Comparison of ENCODE assay signal across 9 mouse cellular contexts in genomic region chr16:63856658-63857552, GRCm38 (mm10). TPM values are rescaled to one million over a fixed set of nuclear protein-coding genes. Genes with fewer than 3 reads are reported as not detected.
DNase-seq lines count a peak whose midpoint lies in the region; ATAC-seq and TF ChIP-seq lines count a peak whose summit lies in the region.
"Had no signal": no experiment of that assay in that cellular context is flagged by ENCODE, and none has a peak within 500 bp of the region (broad histone marks: within the 10 kb centered on the region; RNA-seq: fewer than 3 reads in every experiment).

No protein-coding gene starts in this region.

- peaks cover 36% of the 10 kb centered on the region for H3K4me1 ChIP-seq in forebrain, embryonic 10.5 days
- 0 out of 2 replicates have a peak, but pooled peaks cover 7% of the 10 kb centered on the region for H3K4me1 ChIP-seq in heart, embryonic 13.5 days
- H3K4me1 ChIP-seq in kidney, embryonic 15.5 days: peaks cover 8% of the 10 kb centered on the region; the same call in 1 of the 2 replicates
- H3K4me1 ChIP-seq in limb, embryonic 15.5 days: peaks cover 13% of the 10 kb centered on the region; the same call in 1 of the 2 replicates
- no peaks in the 10 kb centered on the region for H3K4me1 ChIP-seq in midbrain, postnatal 0 days (ENCODE audit: insufficient read depth, low read length)

- H3K36me3 ChIP-seq in forebrain, embryonic 10.5 days (replicated peaks): peaks cover 3% of the 10 kb centered on the region; the same call in 1 of the 2 replicates
- no peaks in the 10 kb centered on the region for H3K36me3 ChIP-seq in heart, embryonic 13.5 days
- H3K36me3 ChIP-seq in kidney, embryonic 15.5 days: no peaks in the 10 kb centered on the region
- no peaks in the 10 kb centered on the region for H3K36me3 ChIP-seq in limb, embryonic 15.5 days
- H3K36me3 ChIP-seq in midbrain, postnatal 0 days (ENCODE audit: insufficient read depth, low read length): no peaks in the 10 kb centered on the region
- H3K36me3 ChIP-seq: G1E had no signal

- peak overlapping the region; percentile 84 for H3K9ac ChIP-seq in heart, embryonic 13.5 days
- peak overlapping the region; percentile 66 for H3K9ac ChIP-seq in kidney, embryonic 15.5 days
- H3K9ac ChIP-seq in limb, embryonic 15.5 days: peak overlapping the region; percentile 43
- peak overlapping the region; percentile 57 for H3K9ac ChIP-seq in midbrain, postnatal 0 days (replicated peaks; ENCODE audit: low read length, poor library complexity, severe bottlenecking)

- H3K4me3 ChIP-seq in forebrain, embryonic 10.5 days: peak overlapping the region; percentile 64
- H3K4me3 ChIP-seq in heart, embryonic 13.5 days: peak overlapping the region; percentile 72
- peak overlapping the region; percentile 65 for H3K4me3 ChIP-seq in kidney, embryonic 15.5 days (replicated peaks)
- H3K4me3 ChIP-seq in limb, embryonic 15.5 days: peak overlapping the region; percentile 59
- H3K4me3 ChIP-seq in midbrain, postnatal 0 days (ENCODE audit: low read depth, low read length): peak overlapping the region; percentile 50

- no peaks in the 10 kb centered on the region for H3K9me3 ChIP-seq in forebrain, embryonic 10.5 days
- no peaks in the 10 kb centered on the region for H3K9me3 ChIP-seq in heart, embryonic 13.5 days
- no peaks in the 10 kb centered on the region for H3K9me3 ChIP-seq in kidney, embryonic 15.5 days (replicated peaks)
- no peaks in the 10 kb centered on the region for H3K9me3 ChIP-seq in limb, embryonic 15.5 days
- no peaks in the 10 kb centered on the region for H3K9me3 ChIP-seq in midbrain, postnatal 0 days (ENCODE audit: low read length)

- peak; percentile 63; the same call in 1 of the 2 replicates for ATAC-seq in heart, embryonic 13.5 days (ENCODE audit: extremely low read depth, insufficient number of reproducible peaks, low FRiP score, low TSS enrichment)
- peak; percentile 98 for ATAC-seq in kidney, embryonic 15.5 days (replicated peaks; ENCODE audit: low FRiP score)
- ATAC-seq in limb, embryonic 15.5 days (ENCODE audit: insufficient number of reproducible peaks, low FRiP score, low TSS enrichment, low read depth): peak; percentile 80; the same call in 1 of the 2 replicates
- peak; percentile 95 for ATAC-seq in midbrain, postnatal 0 days (ENCODE audit: low FRiP score)

- DNase-seq in urinary bladder, adult 18-20 months (ENCODE audit: low spot score in 2 of 2): peak; percentile 39 to 50
- no peak for DNase-seq in urinary bladder, postnatal 10 days (ENCODE audit: low spot score)
- DNase-seq in forebrain, embryonic 10.5 days (ENCODE audit: extremely low spot score, low spot score): peak; percentile 76
- peak; percentile 91 for DNase-seq in midbrain, postnatal 0 days (ENCODE audit: low spot score)
- DNase-seq in testis, postnatal 10 days (ENCODE audit: low spot score): peak; percentile 83

- peaks cover 25% of the 10 kb centered on the region for H3K27me3 ChIP-seq in forebrain, embryonic 10.5 days (ENCODE audit: poor library complexity, severe bottlenecking)
- no peaks in the 10 kb centered on the region for H3K27me3 ChIP-seq in heart, embryonic 13.5 days (replicated peaks)
- 0 out of 2 replicates have a peak, but pooled peaks cover 3% of the 10 kb centered on the region for H3K27me3 ChIP-seq in kidney, embryonic 15.5 days
- H3K27me3 ChIP-seq in limb, embryonic 15.5 days: no peaks in the 10 kb centered on the region; the same call in 1 of the 2 replicates
- no peaks in the 10 kb centered on the region for H3K27me3 ChIP-seq in midbrain, postnatal 0 days (ENCODE audit: insufficient read depth, low read length)

- H3K27ac ChIP-seq in forebrain, embryonic 10.5 days: peak overlapping the region; percentile 92
- H3K27ac ChIP-seq in heart, embryonic 13.5 days (replicated peaks): peak overlapping the region; percentile 89
- H3K27ac ChIP-seq in kidney, embryonic 15.5 days: peak overlapping the region; percentile 71
- H3K27ac ChIP-seq in limb, embryonic 15.5 days: peak overlapping the region; percentile 71
- peak overlapping the region; percentile 13 for H3K27ac ChIP-seq in midbrain, postnatal 0 days (ENCODE audit: low read depth, low read length)

- peak; percentile 83 for TF ChIP-seq CTCF in midbrain, postnatal 0 days (IDR thresholded peaks at IDR 0.05)

- peak overlapping the region; percentile 75 for H3K4me2 ChIP-seq in heart, embryonic 13.5 days
- peak overlapping the region; percentile 89 for H3K4me2 ChIP-seq in kidney, embryonic 15.5 days
- H3K4me2 ChIP-seq in limb, embryonic 15.5 days: peak overlapping the region; percentile 90
- peak overlapping the region; percentile 83 for H3K4me2 ChIP-seq in midbrain, postnatal 0 days (ENCODE audit: low read depth, low read length, poor library complexity, severe bottlenecking)

- 2% methylated on average over 33 of the region's 33 CpGs for WGBS in forebrain, embryonic 10.5 days
- 3% methylated on average over 33 of the region's 33 CpGs for WGBS in heart, embryonic 13.5 days
- 2% methylated on average over 33 of the region's 33 CpGs for WGBS in kidney, embryonic 15.5 days
- 1% methylated on average over 32 of the region's 33 CpGs for WGBS in limb, embryonic 15.5 days
- 3% methylated on average over 28 of the region's 33 CpGs for WGBS in midbrain, postnatal 0 days

RNA-seq across cellular contexts. Expression of gene Epha3, which starts 7.1 kb away (rescaled TPM):
- polyA plus RNA-seq in forebrain, embryonic 10.5 days (2016; fragmentation: Nextera tagmentation; extraction: Ambion mirVana): 47.0 and 51.8 TPM in 2 replicates
- polyA plus RNA-seq in heart, embryonic 13.5 days (2015; fragmentation: Nextera tagmentation; extraction: Ambion mirVana): 10.5 and 10.9 TPM in 2 replicates
- 12.0 and 14.6 TPM in 2 replicates for polyA plus RNA-seq in kidney, embryonic 15.5 days (2015; fragmentation: Nextera tagmentation; extraction: Ambion mirVana)
- 18.0 and 19.3 TPM in 2 replicates for polyA plus RNA-seq in limb, embryonic 15.5 days (2015; fragmentation: Nextera tagmentation; extraction: Ambion mirVana)
- total RNA-seq in midbrain, postnatal 0 days (2014; rRNA removed): 11.5 and 17.3 TPM in 2 replicates
- 6.2 and 8.6 TPM in 2 replicates for polyA plus RNA-seq in midbrain, postnatal 0 days (2015; fragmentation: Nextera tagmentation; extraction: Ambion mirVana)
- polyA plus RNA-seq: G1E had no signal

Comparison
In these comparisons a context has a peak if more than half of its experiments do, and no peak if none do; other contexts are left out.
1. H3K27ac ChIP-seq: peak in every context shown above with its lines; median percentile 92 in forebrain, embryonic 10.5 days; 89 in heart, embryonic 13.5 days; 71 in kidney, embryonic 15.5 days; 71 in limb, embryonic 15.5 days; 13 in midbrain, postnatal 0 days.